Mouse (Mus musculus): Measurements from ENCODE around the gene E2f8. TPM values are rescaled to one million over a fixed set of nuclear protein-coding genes. Genes with fewer than 3 reads are reported as not detected.

E2f8 gene
- polyA plus RNA-seq, 1 experiment from 2014 or later, result 16.2 TPM

- H3K4me3 ChIP-seq (ENCODE audit: low read depth, low read length), result no peak overlapping the region
- H3K9me3 ChIP-seq (ENCODE audit: control insufficient read depth, low read length), result no peaks in the 10 kb centered on the region
- no peak overlapping the region for H3K9ac ChIP-seq (ENCODE audit: low read depth, low read length)
- no peaks in the 10 kb centered on the region for H3K4me1 ChIP-seq (ENCODE audit: control insufficient read depth, insufficient read depth, low read length)
- H3K27ac ChIP-seq (replicated peaks; ENCODE audit: low read depth, low read length), result no peak overlapping the region
- 50% methylated on average over 1 of the region's 1 CpGs for WGBS
- no peaks in the 10 kb centered on the region for H3K27me3 ChIP-seq (replicated peaks; ENCODE audit: control insufficient read depth, insufficient read depth, low read length)
- H3K36me3 ChIP-seq (ENCODE audit: control insufficient read depth, insufficient read depth, low read length), result no peaks in the 10 kb centered on the region
- no peak overlapping the region for H3K4me2 ChIP-seq (ENCODE audit: low read depth, low read length)
- DNase-seq (ENCODE audit: low spot score), result no peak
- ATAC-seq (ENCODE audit: low read depth), result no peak
Measured at GRCm38 (mm10) chr7:48858257-48858656, 23.1 kb downstream of the E2f8 start.

- no peak overlapping the region for H3K4me3 ChIP-seq (ENCODE audit: low read depth, low read length)
- no peak overlapping the region for H3K4me2 ChIP-seq (ENCODE audit: low read depth, low read length)
- H3K9me3 ChIP-seq (ENCODE audit: control insufficient read depth, low read length), result no peaks in the 10 kb centered on the region
- no peaks in the 10 kb centered on the region for H3K4me1 ChIP-seq (ENCODE audit: control insufficient read depth, insufficient read depth, low read length)
- no peaks in the 10 kb centered on the region for H3K27me3 ChIP-seq (replicated peaks; ENCODE audit: control insufficient read depth, insufficient read depth, low read length)
- H3K9ac ChIP-seq (ENCODE audit: low read depth, low read length), result no peak overlapping the region
- no peaks in the 10 kb centered on the region for H3K36me3 ChIP-seq (ENCODE audit: control insufficient read depth, insufficient read depth, low read length)
- H3K27ac ChIP-seq (replicated peaks; ENCODE audit: low read depth, low read length), result no peak overlapping the region
- ATAC-seq (ENCODE audit: low read depth), result no peak
- DNase-seq (ENCODE audit: low spot score), result no peak
- 95% methylated on average over 3 of the region's 3 CpGs for WGBS
Measured at GRCm38 (mm10) chr7:48855461-48855860, 25.9 kb downstream of the E2f8 start.

GRCm38 (mm10) chr7:48853496-48853895 is 27.9 kb downstream of the E2f8 start:
- no peak overlapping the region for H3K4me2 ChIP-seq (ENCODE audit: low read depth, low read length)
- DNase-seq (ENCODE audit: low spot score), result no peak
- H3K4me1 ChIP-seq (ENCODE audit: control insufficient read depth, insufficient read depth, low read length), result no peaks in the 10 kb centered on the region
- no peak overlapping the region for H3K4me3 ChIP-seq (ENCODE audit: low read depth, low read length)
- WGBS, result 86% methylated on average over 13 of the region's 13 CpGs
- no peaks in the 10 kb centered on the region for H3K27me3 ChIP-seq (replicated peaks; ENCODE audit: control insufficient read depth, insufficient read depth, low read length)
- ATAC-seq (ENCODE audit: low read depth), result no peak
- no peak overlapping the region for H3K27ac ChIP-seq (replicated peaks; ENCODE audit: low read depth, low read length)
- H3K9ac ChIP-seq (ENCODE audit: low read depth, low read length), result no peak overlapping the region
- H3K36me3 ChIP-seq (ENCODE audit: control insufficient read depth, insufficient read depth, low read length), result no peaks in the 10 kb centered on the region
- no peaks in the 10 kb centered on the region for H3K9me3 ChIP-seq (ENCODE audit: control insufficient read depth, low read length)

GRCm38 (mm10) chr7:48851529-48852104 is 29.8 kb downstream of the E2f8 start:
- H3K27me3 ChIP-seq (replicated peaks; ENCODE audit: control insufficient read depth, insufficient read depth, low read length), result no peaks in the 10 kb centered on the region
- H3K9ac ChIP-seq (ENCODE audit: low read depth, low read length), result no peak overlapping the region
- no peak for ATAC-seq (ENCODE audit: low read depth)
- H3K36me3 ChIP-seq (ENCODE audit: control insufficient read depth, insufficient read depth, low read length), result no peaks in the 10 kb centered on the region
- H3K9me3 ChIP-seq (ENCODE audit: control insufficient read depth, low read length), result no peaks in the 10 kb centered on the region
- no peak overlapping the region for H3K4me3 ChIP-seq (ENCODE audit: low read depth, low read length)
- no peaks in the 10 kb centered on the region for H3K4me1 ChIP-seq (ENCODE audit: control insufficient read depth, insufficient read depth, low read length)
- WGBS, result 81% methylated on average over 6 of the region's 6 CpGs
- DNase-seq (ENCODE audit: low spot score), result no peak
- no peak overlapping the region for H3K27ac ChIP-seq (replicated peaks; ENCODE audit: low read depth, low read length)
- H3K4me2 ChIP-seq (ENCODE audit: low read depth, low read length), result no peak overlapping the region

GRCm38 (mm10) chr7:48847820-48848650 is 33.4 kb downstream of the E2f8 start, which contains the start of gene Csrp3:
TSS of gene Csrp3 (minus strand) at chr7:48848033.
- Histone ChIP-seq H3K4me3 (ENCODE audit: low read depth, low read length) (no peak within 1 kb of the TSS), H3K9me3 (ENCODE audit: control insufficient read depth, low read length) (no peaks in the 10 kb centered on the region), H3K4me2 (ENCODE audit: low read depth, low read length) (no peak within 1 kb of the TSS), H3K36me3 (ENCODE audit: control insufficient read depth, insufficient read depth, low read length) (no peaks in the 10 kb centered on the region), H3K27ac (replicated peaks; ENCODE audit: low read depth, low read length) (no peak within 1 kb of the TSS), H3K4me1 (ENCODE audit: control insufficient read depth, insufficient read depth, low read length) (no peaks in the 10 kb centered on the region), H3K27me3 (replicated peaks; ENCODE audit: control insufficient read depth, insufficient read depth, low read length) (no peaks in the 10 kb centered on the region), H3K9ac (ENCODE audit: low read depth, low read length) (no peak within 1 kb of the TSS)
- DNase-seq (ENCODE audit: low spot score), result peak; percentile 31
- ATAC-seq (ENCODE audit: low read depth), result no peak
- WGBS, result 46% methylated on average over 11 of the region's 11 CpGs

- ATAC-seq (ENCODE audit: low read depth) (no peak), DNase-seq (ENCODE audit: low spot score) (no peak)
- no peaks in the 10 kb centered on the region for H3K27me3 ChIP-seq (replicated peaks; ENCODE audit: control insufficient read depth, insufficient read depth, low read length)
- WGBS, result 58% methylated on average over 6 of the region's 6 CpGs
- H3K4me2 ChIP-seq (ENCODE audit: low read depth, low read length), result no peak overlapping the region
- no peaks in the 10 kb centered on the region for H3K36me3 ChIP-seq (ENCODE audit: control insufficient read depth, insufficient read depth, low read length)
- no peaks in the 10 kb centered on the region for H3K9me3 ChIP-seq (ENCODE audit: control insufficient read depth, low read length)
- H3K27ac ChIP-seq (replicated peaks; ENCODE audit: low read depth, low read length), result no peak overlapping the region
- no peak overlapping the region for H3K9ac ChIP-seq (ENCODE audit: low read depth, low read length)
- H3K4me1 ChIP-seq (ENCODE audit: control insufficient read depth, insufficient read depth, low read length), result no peaks in the 10 kb centered on the region
- H3K4me3 ChIP-seq (ENCODE audit: low read depth, low read length), result no peak overlapping the region
Measured at GRCm38 (mm10) chr7:48846755-48847154, 34.6 kb downstream of the E2f8 start.

- DNase-seq (ENCODE audit: low spot score), result peak; percentile 73
- Histone ChIP-seq H3K9me3 (ENCODE audit: control insufficient read depth, low read length) (no peaks in the 10 kb centered on the region), H3K4me2 (ENCODE audit: low read depth, low read length) (no peak overlapping the region), H3K4me3 (ENCODE audit: low read depth, low read length) (no peak overlapping the region), H3K27ac (replicated peaks; ENCODE audit: low read depth, low read length) (no peak overlapping the region; the same call in 1 of the 2 replicates), H3K4me1 (ENCODE audit: control insufficient read depth, insufficient read depth, low read length) (no peaks in the 10 kb centered on the region), H3K9ac (ENCODE audit: low read depth, low read length) (no peak overlapping the region), H3K36me3 (ENCODE audit: control insufficient read depth, insufficient read depth, low read length) (no peaks in the 10 kb centered on the region), H3K27me3 (replicated peaks; ENCODE audit: control insufficient read depth, insufficient read depth, low read length) (no peaks in the 10 kb centered on the region)
- WGBS, result 66% methylated on average over 12 of the region's 12 CpGs
- ATAC-seq (ENCODE audit: low read depth), result peak; percentile 83; the same call in 1 of the 2 replicates
Measured at GRCm38 (mm10) chr7:48845213-48845973, 36.0 kb downstream of the E2f8 start.

- no peak for ATAC-seq (ENCODE audit: low read depth)
- H3K4me1 ChIP-seq (ENCODE audit: control insufficient read depth, insufficient read depth, low read length), result no peaks in the 10 kb centered on the region
- no peak overlapping the region for H3K4me2 ChIP-seq (ENCODE audit: low read depth, low read length)
- no peaks in the 10 kb centered on the region for H3K36me3 ChIP-seq (ENCODE audit: control insufficient read depth, insufficient read depth, low read length)
- H3K4me3 ChIP-seq (ENCODE audit: low read depth, low read length), result no peak overlapping the region
- no peaks in the 10 kb centered on the region for H3K27me3 ChIP-seq (replicated peaks; ENCODE audit: control insufficient read depth, insufficient read depth, low read length)
- H3K27ac ChIP-seq (replicated peaks; ENCODE audit: low read depth, low read length), result no peak overlapping the region
- H3K9ac ChIP-seq (ENCODE audit: low read depth, low read length), result no peak overlapping the region
- H3K9me3 ChIP-seq (ENCODE audit: control insufficient read depth, low read length), result no peaks in the 10 kb centered on the region
- DNase-seq (ENCODE audit: low spot score), result no peak
- WGBS, result 87% methylated on average over 5 of the region's 5 CpGs
Measured at GRCm38 (mm10) chr7:48843541-48843940, 37.9 kb downstream of the E2f8 start.
